Mouse (Mus musculus): ENCODE measurements around the gene 4930519G04Rik. TPM values are rescaled to one million over a fixed set of nuclear protein-coding genes. Genes with fewer than 3 reads are reported as not detected.
"Not testable (repeated sequence)": the region's sequence is repeated elsewhere in the genome, so short reads cannot be mapped to it uniquely, and the experiment has no call there.

The 4930519G04Rik gene
- polyA plus RNA-seq, 1 experiment from 2014 or later: not detected

- Histone ChIP-seq H3K4me3 (no peak overlapping the region), H3K9ac (no peak overlapping the region), H3K27ac (replicated peaks) (no peak overlapping the region), H3K27me3 (replicated peaks) (0 out of 2 replicates have a peak, but pooled peaks cover 11% of the 10 kb centered on the region), H3K4me1 (0 out of 2 replicates have a peak, but pooled peaks cover 4% of the 10 kb centered on the region), H3K9me3 (no peaks in the 10 kb centered on the region), H3K36me3 (no peaks in the 10 kb centered on the region), H3K4me2 (no peak overlapping the region)
- no peak for ATAC-seq (ENCODE audit: extremely low read depth, insufficient number of reproducible peaks, low FRiP score, low TSS enrichment)
- WGBS: 63% methylated on average over 5 of the region's 5 CpGs
Observed at GRCm38 (mm10) chr5:114842674-114843073, 10.8 kb upstream of the 4930519G04Rik start.

- H3K4me1 ChIP-seq; ATAC-seq (ENCODE audit: extremely low read depth, insufficient number of reproducible peaks, low FRiP score, low TSS enrichment); H3K4me3 ChIP-seq; H3K36me3 ChIP-seq; H3K4me2 ChIP-seq; H3K9ac ChIP-seq; H3K27ac ChIP-seq (replicated peaks); H3K9me3 ChIP-seq: not testable (repeated sequence)
- 70% methylated on average over 2 of the region's 2 CpGs for WGBS
- H3K27me3 ChIP-seq (replicated peaks): 0 out of 2 replicates have a peak, but pooled peaks cover 15% of the 10 kb centered on the region
Observed at GRCm38 (mm10) chr5:114844371-114844770, 9.1 kb upstream of the 4930519G04Rik start.

GRCm38 (mm10) chr5:114851565-114852236 lies 1.8 kb upstream of the 4930519G04Rik start:
- no peaks in the 10 kb centered on the region for H3K9me3 ChIP-seq

GRCm38 (mm10) chr5:114858582-114858981 lies 5.1 kb downstream of the 4930519G04Rik start, which contains the start of gene Gm9936:
Gm9936 (minus strand) TSS chr5:114858682.
- no peak within 1 kb of the TSS for H3K27ac ChIP-seq (replicated peaks)
- 74% methylated on average over 12 of the region's 12 CpGs for WGBS
- H3K9me3 ChIP-seq: no peaks in the 10 kb centered on the region
- no peaks in the 10 kb centered on the region for H3K36me3 ChIP-seq
- peaks cover 56% of the 10 kb centered on the region for H3K27me3 ChIP-seq (replicated peaks)
- no peak for ATAC-seq (ENCODE audit: extremely low read depth, insufficient number of reproducible peaks, low FRiP score, low TSS enrichment)
- no peaks in the 10 kb centered on the region for H3K4me1 ChIP-seq
- peak within 1 kb of the TSS; percentile 70 for H3K4me2 ChIP-seq
- 0 out of 2 replicates have a peak within 1 kb of the TSS, but pooled peaks have one; percentile 62 for H3K9ac ChIP-seq
- H3K4me3 ChIP-seq: peak within 1 kb of the TSS; percentile 42

More at GRCm38 (mm10) chr5:114851565-114852236, 1.8 kb upstream of the 4930519G04Rik start:
- Histone ChIP-seq H3K4me1 (no peaks in the 10 kb centered on the region), H3K4me2 (no peak overlapping the region), H3K4me3 (no peak overlapping the region), H3K36me3 (no peaks in the 10 kb centered on the region), H3K9ac (no peak overlapping the region), H3K27ac (replicated peaks) (no peak overlapping the region), H3K27me3 (replicated peaks) (peaks cover 26% of the 10 kb centered on the region; the same call in 1 of the 2 replicates)
- 74% methylated on average over 20 of the region's 20 CpGs for WGBS
- ATAC-seq (ENCODE audit: extremely low read depth, insufficient number of reproducible peaks, low FRiP score, low TSS enrichment): no peak

GRCm38 (mm10) chr5:114859253-114859652 lies 5.8 kb downstream of the 4930519G04Rik start:
- Histone ChIP-seq H3K27me3 (replicated peaks) (peaks cover 56% of the 10 kb centered on the region), H3K4me2 (peak overlapping the region; percentile 70), H3K4me3 (peak overlapping the region; percentile 42), H3K36me3 (no peaks in the 10 kb centered on the region), H3K27ac (replicated peaks) (no peak overlapping the region), H3K9ac (0 out of 2 replicates have a peak overlapping the region, but pooled peaks have one; percentile 62), H3K4me1 (no peaks in the 10 kb centered on the region), H3K9me3 (no peaks in the 10 kb centered on the region)
- no peak for ATAC-seq (ENCODE audit: extremely low read depth, insufficient number of reproducible peaks, low FRiP score, low TSS enrichment)
- WGBS: 4% methylated on average over 18 of the region's 18 CpGs

GRCm38 (mm10) chr5:114861730-114862129 lies 8.3 kb downstream of the 4930519G04Rik start:
- H3K4me1 ChIP-seq: no peaks in the 10 kb centered on the region
- ATAC-seq (ENCODE audit: extremely low read depth, insufficient number of reproducible peaks, low FRiP score, low TSS enrichment): no peak
- H3K27me3 ChIP-seq (replicated peaks): peaks cover 47% of the 10 kb centered on the region
- H3K9me3 ChIP-seq: no peaks in the 10 kb centered on the region
- H3K4me2 ChIP-seq: no peak overlapping the region
- H3K36me3 ChIP-seq: no peaks in the 10 kb centered on the region
- no peak overlapping the region for H3K4me3 ChIP-seq
- no peak overlapping the region for H3K9ac ChIP-seq
- WGBS: 72% methylated on average over 6 of the region's 6 CpGs
- no peak overlapping the region for H3K27ac ChIP-seq (replicated peaks)

GRCm38 (mm10) chr5:114864813-114865212 lies 11.3 kb downstream of the 4930519G04Rik start:
- Histone ChIP-seq H3K4me2 (no peak overlapping the region), H3K4me3 (no peak overlapping the region), H3K9me3 (peaks cover 15% of the 10 kb centered on the region), H3K4me1 (no peaks in the 10 kb centered on the region), H3K27ac (replicated peaks) (no peak overlapping the region), H3K27me3 (replicated peaks) (peaks cover 17% of the 10 kb centered on the region), H3K9ac (no peak overlapping the region), H3K36me3 (no peaks in the 10 kb centered on the region)
- ATAC-seq (ENCODE audit: extremely low read depth, insufficient number of reproducible peaks, low FRiP score, low TSS enrichment): no peak
- 74% methylated on average over 7 of the region's 7 CpGs for WGBS

- Histone ChIP-seq H3K4me3 (no peak overlapping the region), H3K9me3 (peaks cover 15% of the 10 kb centered on the region), H3K4me1 (no peaks in the 10 kb centered on the region), H3K36me3 (no peaks in the 10 kb centered on the region), H3K4me2 (no peak overlapping the region), H3K27me3 (replicated peaks) (peaks cover 12% of the 10 kb centered on the region), H3K27ac (replicated peaks) (no peak overlapping the region), H3K9ac (no peak overlapping the region)
- no peak for ATAC-seq (ENCODE audit: extremely low read depth, insufficient number of reproducible peaks, low FRiP score, low TSS enrichment)
- WGBS: 81% methylated on average over 12 of the region's 12 CpGs
Observed at GRCm38 (mm10) chr5:114865279-114865678, 11.8 kb downstream of the 4930519G04Rik start.

- ATAC-seq (ENCODE audit: extremely low read depth, insufficient number of reproducible peaks, low FRiP score, low TSS enrichment): no peak
- WGBS: 59% methylated on average over 6 of the region's 6 CpGs
- H3K4me2 ChIP-seq: peak overlapping the region; percentile 44
- peaks cover 38% of the 10 kb centered on the region for H3K27me3 ChIP-seq (replicated peaks)
- H3K4me1 ChIP-seq: peaks cover 8% of the 10 kb centered on the region
- no peaks in the 10 kb centered on the region for H3K9me3 ChIP-seq
- no peaks in the 10 kb centered on the region for H3K36me3 ChIP-seq
- H3K4me3 ChIP-seq: no peak overlapping the region
- no peak overlapping the region for H3K27ac ChIP-seq (replicated peaks)
- H3K9ac ChIP-seq: no peak overlapping the region
Observed at GRCm38 (mm10) chr5:114875858-114876257, 22.4 kb downstream of the 4930519G04Rik start.

- Histone ChIP-seq H3K36me3 (no peaks in the 10 kb centered on the region), H3K4me2 (no peak overlapping the region), H3K27ac (replicated peaks) (no peak overlapping the region), H3K9me3 (no peaks in the 10 kb centered on the region), H3K4me3 (no peak overlapping the region), H3K27me3 (replicated peaks) (peaks cover 38% of the 10 kb centered on the region), H3K9ac (no peak overlapping the region), H3K4me1 (peaks cover 8% of the 10 kb centered on the region)
- no peak for ATAC-seq (ENCODE audit: extremely low read depth, insufficient number of reproducible peaks, low FRiP score, low TSS enrichment)
- WGBS: 56% methylated on average over 6 of the region's 6 CpGs
Observed at GRCm38 (mm10) chr5:114876331-114876730, 22.9 kb downstream of the 4930519G04Rik start.

GRCm38 (mm10) chr5:114877487-114877886 lies 24.0 kb downstream of the 4930519G04Rik start:
- no peak overlapping the region for H3K9ac ChIP-seq
- no peak for ATAC-seq (ENCODE audit: extremely low read depth, insufficient number of reproducible peaks, low FRiP score, low TSS enrichment)
- H3K4me1 ChIP-seq: peaks cover 8% of the 10 kb centered on the region
- 69% methylated on average over 7 of the region's 7 CpGs for WGBS
- no peak overlapping the region for H3K27ac ChIP-seq (replicated peaks)
- H3K9me3 ChIP-seq: no peaks in the 10 kb centered on the region
- no peaks in the 10 kb centered on the region for H3K36me3 ChIP-seq
- no peak overlapping the region for H3K4me3 ChIP-seq
- H3K4me2 ChIP-seq: no peak overlapping the region
- H3K27me3 ChIP-seq (replicated peaks): peaks cover 35% of the 10 kb centered on the region

- peaks cover 31% of the 10 kb centered on the region for H3K27me3 ChIP-seq (replicated peaks)
- no peaks in the 10 kb centered on the region for H3K36me3 ChIP-seq
- 35% methylated on average over 12 of the region's 13 CpGs for WGBS
- H3K4me2 ChIP-seq: no peak overlapping the region
- H3K4me3 ChIP-seq: no peak overlapping the region
- H3K9ac ChIP-seq: no peak overlapping the region
- ATAC-seq (ENCODE audit: extremely low read depth, insufficient number of reproducible peaks, low FRiP score, low TSS enrichment): no peak
- peaks cover 8% of the 10 kb centered on the region for H3K4me1 ChIP-seq
- H3K27ac ChIP-seq (replicated peaks): no peak overlapping the region
- H3K9me3 ChIP-seq: no peaks in the 10 kb centered on the region
Observed at GRCm38 (mm10) chr5:114879399-114879798, 25.9 kb downstream of the 4930519G04Rik start.
